Mouse (Mus musculus): ENCODE measurements around the gene Thap12.

The Thap12 gene

GRCm38 (mm10) chr7:98750404-98750803, 47.5 kb downstream of the Thap12 start:
- ATAC-seq (ENCODE audit: insufficient number of reproducible peaks, low FRiP score, low TSS enrichment): no peak

GRCm38 (mm10) chr7:98752680-98753079, 49.8 kb downstream of the Thap12 start:
- no peak for ATAC-seq (ENCODE audit: insufficient number of reproducible peaks, low FRiP score, low TSS enrichment)

DNA sequence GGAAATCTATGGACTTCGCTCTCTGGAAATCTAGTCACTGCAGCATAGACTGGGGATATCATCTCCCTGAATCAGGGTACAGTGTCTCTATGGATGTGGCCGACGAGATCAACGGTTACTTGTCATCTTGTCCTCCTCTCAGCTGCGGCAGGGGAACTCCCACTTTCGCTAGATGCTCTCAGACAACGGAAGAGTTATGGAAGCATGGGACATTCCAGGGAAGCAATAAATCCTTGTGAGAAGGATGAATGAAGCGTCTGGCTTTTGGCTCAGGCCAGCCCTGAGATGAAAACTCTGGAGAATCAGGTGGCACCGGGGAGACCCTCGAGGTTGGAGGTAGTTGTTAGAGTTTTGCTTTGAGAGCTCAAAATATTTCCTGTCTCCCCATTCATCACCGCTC, 53.1 kb downstream of the Thap12 start:
- ATAC-seq (ENCODE audit: insufficient number of reproducible peaks, low FRiP score, low TSS enrichment): no peak

DNA sequence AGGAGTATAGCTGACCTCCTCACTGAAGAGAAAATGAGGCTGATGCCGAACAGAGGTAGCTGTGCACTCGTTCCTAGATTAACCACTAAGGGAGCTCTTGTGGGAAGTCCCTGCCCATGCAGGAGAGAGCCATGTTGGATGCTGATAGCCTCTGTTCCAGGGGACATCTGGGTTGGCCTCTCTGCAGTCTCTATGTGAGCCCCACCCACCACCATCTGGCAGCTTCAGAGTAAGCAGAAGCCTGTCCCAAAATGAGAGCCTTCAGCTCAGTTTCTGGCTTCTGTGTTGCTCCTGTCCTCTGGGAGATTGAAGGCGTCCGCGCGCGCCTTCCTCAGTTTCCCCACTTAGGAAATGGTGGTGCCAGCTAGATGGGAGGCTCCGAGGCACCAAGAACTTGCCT, 53.7 kb downstream of the Thap12 start:
- no peak for ATAC-seq (ENCODE audit: insufficient number of reproducible peaks, low FRiP score, low TSS enrichment)

DNA sequence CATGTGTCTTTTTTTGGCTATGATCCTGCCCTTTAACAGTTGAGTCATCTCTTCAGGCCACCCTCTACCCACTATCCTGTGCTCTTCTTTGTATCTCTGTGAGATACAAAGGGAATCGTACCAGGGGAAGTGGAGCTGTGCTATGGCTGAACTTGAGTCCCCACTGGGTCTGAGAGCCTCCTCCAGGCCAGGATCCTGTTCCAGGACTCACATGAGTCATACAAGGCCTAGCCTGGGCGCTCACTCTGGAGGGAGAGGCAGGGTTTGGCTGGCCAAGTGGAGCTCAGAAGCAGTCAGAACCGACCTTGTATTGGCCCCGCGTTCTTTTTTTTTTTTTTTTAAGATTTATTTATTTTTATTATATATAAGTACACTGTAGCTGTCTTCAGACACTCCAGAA, 57.2 kb downstream of the Thap12 start:
- no peak for ATAC-seq (ENCODE audit: insufficient number of reproducible peaks, low FRiP score, low TSS enrichment)

DNA sequence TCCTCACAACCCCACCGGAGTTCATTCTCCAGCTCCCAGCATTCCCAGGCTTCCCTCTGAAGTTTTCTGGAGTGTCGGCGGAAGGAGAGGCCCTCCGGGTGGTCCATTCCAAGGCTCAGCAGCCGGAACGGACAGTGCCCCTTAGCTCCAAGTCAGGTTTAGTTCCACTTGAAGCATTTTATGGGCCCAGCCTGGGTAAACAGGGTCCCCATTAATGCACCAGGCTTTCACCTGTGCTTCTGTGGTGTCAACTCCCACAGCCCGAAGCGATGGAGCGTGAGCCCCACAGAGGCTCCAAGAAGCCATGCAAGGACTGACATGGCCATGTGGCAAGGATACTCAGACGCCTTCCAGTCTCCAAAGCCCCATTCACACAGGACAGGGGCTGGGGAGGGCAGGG, 61.0 kb downstream of the Thap12 start:
- ATAC-seq (ENCODE audit: insufficient number of reproducible peaks, low FRiP score, low TSS enrichment): no peak

DNA sequence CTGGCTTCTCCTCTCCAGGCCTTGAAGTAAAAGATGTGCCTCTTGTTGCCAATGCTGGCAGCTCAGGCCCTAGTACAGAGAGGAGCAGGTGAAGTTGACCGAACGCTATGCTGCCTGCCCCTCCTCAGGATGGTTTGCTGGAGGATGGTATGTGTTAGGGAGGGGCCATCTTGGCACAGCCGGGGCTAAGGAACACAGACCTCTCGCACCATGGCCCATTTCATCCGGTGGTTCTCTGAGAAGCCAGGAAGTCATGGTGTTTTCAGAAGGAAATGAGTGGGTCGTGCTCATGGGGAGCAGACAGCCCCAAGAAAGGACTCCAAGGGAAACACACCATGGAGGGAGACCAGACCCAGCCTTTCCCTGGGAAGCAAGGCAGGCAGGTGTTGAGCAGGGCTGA, 64.4 kb downstream of the Thap12 start:
- no peak for ATAC-seq (ENCODE audit: insufficient number of reproducible peaks, low FRiP score, low TSS enrichment)

All from cerebellum, adult (tissue).